ENCODE assay signal across 18 mouse cellular contexts in genomic region chr5:119944371-119944770, GRCm38 (mm10).
A peak's percentile ranks its signal among the peaks of the same experiment; 100 is the strongest.
DNase-seq lines count a peak whose midpoint lies in the region; ATAC-seq lines count a peak whose summit lies in the region.
"Had no signal": no experiment of that assay in that cellular context is flagged by ENCODE, and none has a peak within 500 bp of the region (broad histone marks: within the 10 kb centered on the region; RNA-seq: fewer than 3 reads in every experiment).

No protein-coding gene starts in this region.

- H3K9ac ChIP-seq in embryonic facial prominence, embryonic 11.5 days (replicated peaks; ENCODE audit: low read length), result no peak overlapping the region
- H3K9ac ChIP-seq in embryonic facial prominence, embryonic 15.5 days, result no peak overlapping the region
- no peak overlapping the region for H3K9ac ChIP-seq in limb, embryonic 12.5 days (replicated peaks)
- no peak overlapping the region for H3K9ac ChIP-seq in midbrain, embryonic 14.5 days (replicated peaks; ENCODE audit: low read length)
- H3K9ac ChIP-seq: forebrain, embryonic 13.5 days; forebrain, postnatal 0 days; hindbrain, embryonic 13.5 days had no signal

- intact Hi-C loops in heart, postnatal 36 days (cut with DNase I), result no loop called here

- no peak overlapping the region for H3K4me3 ChIP-seq in embryonic facial prominence, embryonic 11.5 days (ENCODE audit: low read depth, low read length)
- no peak overlapping the region for H3K4me3 ChIP-seq in embryonic facial prominence, embryonic 10.5 days
- no peak overlapping the region; the same call in 1 of the 2 replicates for H3K4me3 ChIP-seq in embryonic facial prominence, embryonic 15.5 days (replicated peaks)
- no peak overlapping the region for H3K4me3 ChIP-seq in limb, embryonic 12.5 days (replicated peaks)
- no peak overlapping the region for H3K4me3 ChIP-seq in midbrain, embryonic 14.5 days (replicated peaks; ENCODE audit: low read depth, low read length)
- H3K4me3 ChIP-seq: forebrain, embryonic 13.5 days; heart, embryonic 10.5 days; hindbrain, embryonic 13.5 days had no signal

- no peaks in the 10 kb centered on the region for H3K36me3 ChIP-seq in embryonic facial prominence, embryonic 11.5 days (replicated peaks; ENCODE audit: control insufficient read depth, insufficient read depth, low read depth, low read length)
- no peaks in the 10 kb centered on the region for H3K36me3 ChIP-seq in embryonic facial prominence, embryonic 10.5 days (replicated peaks)
- no peaks in the 10 kb centered on the region for H3K36me3 ChIP-seq in embryonic facial prominence, embryonic 15.5 days
- no peaks in the 10 kb centered on the region for H3K36me3 ChIP-seq in limb, embryonic 12.5 days
- no peaks in the 10 kb centered on the region for H3K36me3 ChIP-seq in midbrain, embryonic 14.5 days (ENCODE audit: control insufficient read depth, insufficient read depth, low read length)
- H3K36me3 ChIP-seq: heart, embryonic 10.5 days; hindbrain, embryonic 13.5 days had no signal

- no peak overlapping the region for H3K4me2 ChIP-seq in embryonic facial prominence, embryonic 11.5 days (ENCODE audit: low read depth, low read length)
- H3K4me2 ChIP-seq in embryonic facial prominence, embryonic 15.5 days (replicated peaks), result peak overlapping the region; percentile 44
- no peak overlapping the region for H3K4me2 ChIP-seq in limb, embryonic 12.5 days
- no peak overlapping the region for H3K4me2 ChIP-seq in midbrain, embryonic 14.5 days (ENCODE audit: low read length)
- H3K4me2 ChIP-seq: forebrain, embryonic 13.5 days; hindbrain, embryonic 13.5 days had no signal

- no peak for ATAC-seq in embryonic facial prominence, embryonic 11.5 days (replicated peaks; ENCODE audit: insufficient number of reproducible peaks, low FRiP score, low TSS enrichment, low read depth)
- ATAC-seq in embryonic facial prominence, embryonic 15.5 days (ENCODE audit: insufficient number of reproducible peaks, low FRiP score, low TSS enrichment, low read depth), result no peak
- ATAC-seq in limb, embryonic 12.5 days (ENCODE audit: insufficient number of reproducible peaks, insufficient read depth, low FRiP score, low TSS enrichment, low read depth), result 0 out of 2 replicates have a peak, but pooled peaks have one; percentile 52
- no peak for ATAC-seq in midbrain, embryonic 14.5 days (ENCODE audit: low FRiP score, low TSS enrichment)
- ATAC-seq in megakaryocyte-erythroid progenitor cell, adult 5-6 weeks (replicated peaks; ENCODE audit: low FRiP score, low TSS enrichment, poor library complexity, severe bottlenecking), result no peak
- ATAC-seq: forebrain, embryonic 13.5 days; forebrain, postnatal 0 days; hindbrain, postnatal 0 days had no signal

- DNase-seq in embryonic facial prominence, embryonic 11.5 days (ENCODE audit: low spot score), result peak; percentile 70
- DNase-seq in embryonic facial prominence, embryonic 10.5 days (ENCODE audit: low spot score), result no peak
- no peak for DNase-seq in midbrain, embryonic 14.5 days
- DNase-seq in heart, postnatal 36 days, result no peak
- DNase-seq: adrenal gland, postnatal 10 days; cerebellum, adult 11-12 months; cerebellum, adult 9-11 months; forebrain, postnatal 0 days; gastrocnemius, postnatal 36 days; heart, adult 18-20 months; heart, postnatal 10 days had no signal

- no peaks in the 10 kb centered on the region for H3K4me1 ChIP-seq in embryonic facial prominence, embryonic 11.5 days (ENCODE audit: control insufficient read depth, insufficient read depth, low read length)
- peaks cover 7% of the 10 kb centered on the region; the same call in 1 of the 2 replicates for H3K4me1 ChIP-seq in embryonic facial prominence, embryonic 10.5 days
- peaks cover 12% of the 10 kb centered on the region for H3K4me1 ChIP-seq in embryonic facial prominence, embryonic 15.5 days
- H3K4me1 ChIP-seq in limb, embryonic 12.5 days (replicated peaks), result peaks cover 9% of the 10 kb centered on the region
- H3K4me1 ChIP-seq in midbrain, embryonic 14.5 days (ENCODE audit: control insufficient read depth, insufficient read depth, low read length), result no peaks in the 10 kb centered on the region

- H3K27ac ChIP-seq in embryonic facial prominence, embryonic 11.5 days (replicated peaks; ENCODE audit: low read depth, low read length), result no peak overlapping the region
- no peak overlapping the region for H3K27ac ChIP-seq in embryonic facial prominence, embryonic 10.5 days (replicated peaks)
- H3K27ac ChIP-seq in embryonic facial prominence, embryonic 15.5 days (replicated peaks), result no peak overlapping the region
- H3K27ac ChIP-seq in limb, embryonic 12.5 days, result peak overlapping the region; percentile 50; the same call in 1 of the 2 replicates
- H3K27ac ChIP-seq in midbrain, embryonic 14.5 days (replicated peaks; ENCODE audit: low read depth, low read length), result no peak overlapping the region
- H3K27ac ChIP-seq: forebrain, embryonic 13.5 days; heart, embryonic 10.5 days; hindbrain, embryonic 13.5 days; hindbrain, postnatal 0 days had no signal

- 44% methylated on average over 10 of the region's 10 CpGs for WGBS in embryonic facial prominence, embryonic 11.5 days
- 62% methylated on average over 10 of the region's 10 CpGs for WGBS in embryonic facial prominence, embryonic 10.5 days
- WGBS in embryonic facial prominence, embryonic 15.5 days, result 28% methylated on average over 10 of the region's 10 CpGs
- WGBS in limb, embryonic 12.5 days, result 41% methylated on average over 10 of the region's 10 CpGs
- WGBS in midbrain, embryonic 14.5 days, result 72% methylated on average over 10 of the region's 10 CpGs

- no peaks in the 10 kb centered on the region for H3K9me3 ChIP-seq in embryonic facial prominence, embryonic 11.5 days (replicated peaks; ENCODE audit: control insufficient read depth, low read length)
- no peaks in the 10 kb centered on the region for H3K9me3 ChIP-seq in embryonic facial prominence, embryonic 10.5 days
- H3K9me3 ChIP-seq in embryonic facial prominence, embryonic 15.5 days (replicated peaks), result no peaks in the 10 kb centered on the region
- H3K9me3 ChIP-seq in limb, embryonic 12.5 days, result no peaks in the 10 kb centered on the region
- no peaks in the 10 kb centered on the region for H3K9me3 ChIP-seq in midbrain, embryonic 14.5 days (ENCODE audit: control insufficient read depth, low read length)
- H3K9me3 ChIP-seq: forebrain, embryonic 13.5 days; heart, embryonic 10.5 days; hindbrain, embryonic 13.5 days had no signal

- H3K27me3 ChIP-seq in embryonic facial prominence, embryonic 11.5 days (ENCODE audit: control insufficient read depth, insufficient read depth, low read length), result no peaks in the 10 kb centered on the region
- no peaks in the 10 kb centered on the region for H3K27me3 ChIP-seq in embryonic facial prominence, embryonic 10.5 days (replicated peaks; ENCODE audit: low read depth, poor library complexity, severe bottlenecking)
- no peaks in the 10 kb centered on the region for H3K27me3 ChIP-seq in embryonic facial prominence, embryonic 15.5 days
- H3K27me3 ChIP-seq in limb, embryonic 12.5 days, result peaks cover 10% of the 10 kb centered on the region
- H3K27me3 ChIP-seq in midbrain, embryonic 14.5 days (ENCODE audit: control insufficient read depth, insufficient read depth, low read length), result no peaks in the 10 kb centered on the region
- H3K27me3 ChIP-seq: hindbrain, embryonic 13.5 days had no signal
